Mouse (Mus musculus) cerebellum, adult 11 months (tissue): Measurements from ENCODE around the gene Nap1l4.

Experiments used
- DNase-seq: peaks from one replicate; pipeline ENCODE4 v3.0.0; 2022

The Nap1l4 gene

GRCm38 (mm10) chr7:143475876-143476275 is 73.0 kb downstream of the Nap1l4 start:
- DNase-seq = no peak

GRCm38 (mm10) chr7:143474811-143475210 is 74.1 kb downstream of the Nap1l4 start:
- DNase-seq = no peak

- no peak for DNase-seq
Measured at GRCm38 (mm10) chr7:143473347-143474101, 75.4 kb downstream of the Nap1l4 start, which contains the start of gene Slc22a18. Gene Slc22a18, plus strand, starts transcription at chr7:143473736.

- peak; percentile 54 for DNase-seq
Measured at GRCm38 (mm10) chr7:143469946-143470345, 79.0 kb downstream of the Nap1l4 start.

GRCm38 (mm10) chr7:143467714-143468113 is 81.2 kb downstream of the Nap1l4 start:
- no peak for DNase-seq

- peak; percentile 65 for DNase-seq
Measured at GRCm38 (mm10) chr7:143466099-143466677, 82.7 kb downstream of the Nap1l4 start.

- DNase-seq = no peak
Measured at GRCm38 (mm10) chr7:143464811-143465560, 83.9 kb downstream of the Nap1l4 start.

GRCm38 (mm10) chr7:143463865-143464415 is 85.0 kb downstream of the Nap1l4 start:
- peak; percentile 67 for DNase-seq
